Mouse (Mus musculus) megakaryocyte, embryonic 14.5 days (primary cell): ENCODE data around the gene Stk32c.

Experiments used
- FLI1 ChIP-seq: IDR thresholded peaks from 2 replicates; pipeline ENCODE4 v1.6.1; 2012; ENCODE audit warnings: low read length, inconsistent platforms, mixed read lengths
- GATA1 ChIP-seq: IDR thresholded peaks from 3 replicates; pipeline ENCODE4 v1.6.1; 2012; ENCODE audit warnings: mixed read lengths, low read length, inconsistent platforms, borderline replicate concordance

DNA sequence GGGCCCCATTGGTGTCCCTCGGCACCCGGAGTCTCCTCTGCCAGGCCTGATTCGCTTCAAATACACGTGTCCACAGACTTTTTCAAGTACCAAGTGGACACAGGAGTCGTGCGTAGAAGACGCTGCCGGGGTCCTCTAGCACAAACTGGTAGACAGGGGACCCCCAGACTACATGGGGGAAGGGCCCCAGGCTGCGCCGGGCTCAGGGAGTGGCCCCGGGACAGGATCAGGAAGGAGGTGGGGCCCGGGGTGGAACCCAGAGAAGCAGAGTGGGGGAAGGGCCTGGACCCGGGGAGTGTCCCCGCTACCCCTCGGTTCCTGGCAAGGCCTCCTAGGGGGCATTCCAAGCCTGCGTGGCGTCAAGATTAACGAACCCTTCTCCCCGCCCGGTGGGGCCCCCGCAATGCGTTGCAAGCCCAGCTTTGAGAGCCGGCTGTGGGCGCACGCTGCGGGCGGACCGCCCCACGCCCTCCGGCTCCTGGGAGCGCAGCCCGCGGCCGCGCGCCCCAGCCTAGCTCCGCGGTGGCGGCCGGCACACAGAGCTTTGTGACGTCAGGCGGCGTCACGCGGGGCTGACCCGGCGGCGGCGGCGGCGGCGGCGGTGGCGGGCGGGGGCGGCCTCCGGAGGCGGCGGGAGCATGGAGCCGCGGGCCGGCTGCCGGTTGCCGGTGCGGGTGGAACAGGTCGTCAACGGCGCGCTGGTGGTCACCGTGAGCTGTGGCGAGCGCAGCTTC, 34.9 kb upstream of the Stk32c start, which contains the start of gene Pwwp2b:
- no peak for TF ChIP-seq GATA1
- TF ChIP-seq FLI1: no peak
